Mouse (Mus musculus): ENCODE measurements around the gene Pip4k2b.

DNA sequence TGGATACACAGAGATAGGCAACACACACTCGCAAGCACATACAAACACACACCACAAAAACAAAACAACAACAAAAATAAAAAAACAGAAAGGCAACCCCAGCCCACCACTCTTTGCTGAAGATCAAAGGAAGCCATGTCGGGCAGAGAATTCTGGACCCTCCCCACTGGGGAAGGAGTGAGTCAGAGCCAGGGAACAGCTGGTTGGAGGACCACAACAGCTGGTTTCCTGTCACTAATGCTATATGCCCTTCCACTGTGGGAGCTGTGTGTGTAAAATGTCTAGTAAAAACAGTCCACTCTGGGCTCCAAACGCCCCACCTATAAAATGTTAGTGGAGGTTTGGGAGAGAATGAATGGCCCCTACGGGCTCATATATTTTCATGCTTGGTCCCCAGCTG, 23.2 kb downstream of the Pip4k2b start:
- no peak for TF ChIP-seq CTCF (IDR thresholded peaks at IDR 0.05; ENCODE audit: low read depth, low read length)
- no peak for TF ChIP-seq POLR2A (IDR thresholded peaks at IDR 0.05; ENCODE audit: borderline replicate concordance, low read depth, low read length)

All from bone marrow macrophage, adult 2 months (primary cell).